Mouse (Mus musculus) small intestine, adult 2 months (tissue): ENCODE results near the gene Fam213b. TPM values are rescaled to one million over a fixed set of nuclear protein-coding genes. Genes with fewer than 3 reads are reported as not detected.

Source experiments
- H3K27ac ChIP-seq: fragments of 200-500 bp; 2 replicates; pipeline ENCODE4 v1.5.1; 2012; ENCODE audit warnings: low read depth, low read length, control low read depth, inconsistent platforms; ENCODE audit not compliant: insufficient read depth
- H3K27me3 ChIP-seq: fragments of 200-500 bp; 2 replicates; pipeline ENCODE4 v1.6.1; 2012; ENCODE audit warnings: mild to moderate bottlenecking, moderate library complexity, low read length, inconsistent platforms; ENCODE audit not compliant: control insufficient read depth, insufficient read depth
- H3K36me3 ChIP-seq: fragments of 200-500 bp; 2 replicates; pipeline ENCODE4 v1.6.1; 2012; ENCODE audit warnings: mild to moderate bottlenecking, low read length, control low read depth, inconsistent platforms; ENCODE audit not compliant: control insufficient read depth, insufficient read depth
- H3K4me1 ChIP-seq: fragments of 200-500 bp; 2 replicates; pipeline ENCODE4 v1.6.1; 2012; ENCODE audit warnings: low read length, inconsistent platforms, mixed read lengths; ENCODE audit not compliant: control insufficient read depth, insufficient read depth, insufficient read length
- H3K4me3 ChIP-seq: fragments of 200-500 bp; 2 replicates; pipeline ENCODE4 v1.5.1; 2012; ENCODE audit warnings: low read depth, mild to moderate bottlenecking, control low read depth, inconsistent platforms, low read length, moderate library complexity
- CTCF ChIP-seq: fragments of 200-500 bp; IDR thresholded peaks from 2 replicates; pipeline ENCODE4 v1.5.1; 2012; ENCODE audit warnings: low read depth, mild to moderate bottlenecking, control low read depth, inconsistent platforms, low read length, moderate library complexity, mixed read lengths; ENCODE audit not compliant: insufficient replicate concordance, insufficient read length; ENCODE audit errors: extremely low read depth
- POLR2A ChIP-seq: fragments of 200-500 bp; IDR thresholded peaks from 2 replicates; pipeline ENCODE4 v1.6.1; 2012; ENCODE audit warnings: low read depth, mild to moderate bottlenecking, control low read depth, inconsistent platforms, low read length, moderate library complexity
- WGBS: fragments of 180-500 bp; shearing (Covaris S2); methylation state at CpG from one replicate; pipeline ENCODE4 v1.1.7; 2018; 5-methylcytosine and 5-hydroxymethylcytosine counted together
- polyA plus RNA-seq: library from polyadenylated mRNA; depleted of rRNA; stranded (reverse); fragments of >200 nt; gene quantifications from 2 replicates; pipeline ENCODE4 v1.2.3, GENCODE M21; 2012; rRNA removed

The Fam213b gene
- polyA plus RNA-seq: 78.7 and 197 TPM in 2 replicates

DNA sequence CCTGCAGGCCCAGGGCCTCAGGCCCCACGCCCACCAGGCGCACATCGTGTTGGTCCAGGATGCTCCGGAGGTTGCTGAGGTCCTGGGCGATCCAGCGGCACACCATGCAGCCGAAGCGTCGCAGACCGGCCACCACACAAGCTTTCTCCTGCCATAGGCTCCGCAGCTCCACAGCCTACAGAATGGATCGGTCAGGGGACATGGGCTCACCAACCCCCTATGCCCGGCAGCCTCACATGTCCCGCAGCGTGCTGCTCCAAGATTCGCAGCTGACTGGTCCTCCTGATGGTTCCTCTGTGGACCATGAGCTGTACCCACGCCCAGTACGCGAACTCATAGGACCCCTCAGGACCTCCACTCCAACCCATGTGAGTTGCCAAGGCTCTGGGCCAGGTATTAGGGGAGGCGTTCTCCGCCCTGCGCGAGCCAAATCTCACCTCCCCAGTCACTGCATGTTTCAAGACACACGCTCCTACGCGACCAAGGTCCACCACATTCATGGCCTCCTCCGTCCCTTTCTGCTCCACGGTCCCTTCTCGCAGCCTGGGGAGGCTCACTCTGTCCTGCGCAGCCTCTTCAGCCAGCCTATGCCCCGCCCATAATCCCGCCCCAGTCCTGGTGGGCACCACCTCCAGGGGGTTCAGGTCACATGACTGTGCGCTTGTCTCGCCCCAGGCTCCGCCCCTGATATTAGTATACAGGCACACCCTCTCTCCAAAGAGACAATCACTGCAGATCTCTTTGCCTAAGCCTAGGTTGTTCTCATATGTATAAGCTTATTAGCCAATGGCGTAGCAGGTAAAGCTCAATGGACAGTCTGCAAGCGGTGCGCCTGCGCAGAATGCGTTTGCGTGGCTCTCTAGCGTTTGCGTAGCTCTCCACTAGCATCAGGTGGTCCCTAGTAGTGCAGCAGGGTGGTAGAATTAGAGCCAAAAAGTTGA is at the start of gene Fam213b:
Gene Fam213b (minus strand): TSS at position 630 of the 941 bp plus-strand sequence.
- WGBS: 3% methylated on average over 43 of the region's 43 CpGs
- Histone ChIP-seq H3K27me3 (no peaks in the 10 kb centered on the region), H3K4me1 (peaks cover 21% of the 10 kb centered on the region), H3K27ac (peak within 1 kb of the TSS; percentile 55), H3K36me3 (peaks cover 17% of the 10 kb centered on the region), H3K4me3 (peak within 1 kb of the TSS; percentile 73)
- no peak for TF ChIP-seq CTCF
- TF ChIP-seq POLR2A: peak; percentile 87

DNA sequence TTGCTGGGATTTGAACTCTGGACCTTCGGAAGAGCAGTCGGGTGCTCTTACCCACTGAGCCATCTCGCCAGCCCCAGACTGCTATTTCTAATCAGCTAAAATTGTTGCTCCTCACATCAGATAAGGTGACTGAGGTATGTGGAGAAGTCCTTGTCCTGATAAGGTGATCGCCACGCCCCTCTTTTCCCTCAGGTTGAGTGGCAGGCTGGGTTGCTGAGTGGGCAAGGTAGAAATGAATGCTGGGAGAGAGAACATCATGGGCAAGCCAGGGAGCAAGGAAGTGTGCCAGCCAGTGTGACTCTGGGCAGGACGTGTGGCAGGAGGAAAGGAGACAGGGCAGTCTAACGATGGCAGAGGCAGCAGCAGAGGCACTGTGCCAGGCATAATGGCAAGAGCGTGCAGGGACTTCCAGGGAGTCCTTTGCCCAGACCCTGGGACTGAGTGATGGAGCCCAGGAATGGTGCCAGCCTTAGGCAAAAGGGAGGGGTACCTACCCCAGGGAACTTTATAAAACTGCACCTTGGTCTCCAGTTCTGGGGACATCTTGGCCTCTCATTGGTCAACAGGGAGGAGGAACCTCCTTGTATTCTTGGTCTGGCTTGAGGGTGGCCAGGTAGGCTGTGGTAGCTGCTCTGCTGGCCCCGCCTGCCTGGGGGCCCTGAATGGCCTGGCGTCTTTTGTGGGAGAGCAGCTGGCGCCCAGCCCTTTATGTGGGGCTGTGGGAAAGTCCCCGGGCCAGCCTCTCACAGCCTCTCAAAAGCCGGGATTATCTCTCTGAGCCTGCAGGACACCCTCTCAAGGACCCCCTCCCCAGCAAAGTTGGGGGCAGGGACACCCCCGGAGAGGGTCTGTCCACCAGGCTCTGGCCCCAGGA is 49.4 kb upstream of the Fam213b start:
- Histone ChIP-seq H3K4me3 (no peak overlapping the region), H3K27ac (no peak overlapping the region), H3K36me3 (no peaks in the 10 kb centered on the region), H3K27me3 (peaks cover 29% of the 10 kb centered on the region), H3K4me1 (peaks cover 12% of the 10 kb centered on the region; the same call in 1 of the 2 replicates)
- no peak for TF ChIP-seq CTCF
- TF ChIP-seq POLR2A: no peak
- 22% methylated on average over 14 of the region's 14 CpGs for WGBS

DNA sequence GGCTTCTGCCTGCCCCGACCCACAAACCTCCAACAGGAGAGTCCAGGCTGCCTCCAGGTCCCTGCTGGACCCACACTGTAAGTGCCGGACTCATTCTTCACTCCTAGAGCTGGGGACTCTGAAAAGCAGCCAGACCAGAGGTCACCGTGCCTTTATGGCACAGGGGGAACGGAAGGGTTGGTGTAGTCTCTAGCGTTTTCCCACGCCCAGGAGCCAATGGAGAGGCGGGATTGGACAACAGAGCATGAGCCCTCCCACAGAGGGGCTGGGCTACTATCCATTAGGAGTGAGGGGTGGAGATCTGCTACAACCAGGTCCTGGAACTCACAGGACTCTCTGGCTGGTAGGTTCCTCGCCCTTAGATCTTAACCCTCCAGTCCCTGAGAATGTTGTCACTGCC is 47.4 kb upstream of the Fam213b start:
- no peaks in the 10 kb centered on the region for H3K36me3 ChIP-seq
- peak overlapping the region; percentile 47 for H3K4me3 ChIP-seq
- 10% methylated on average over 8 of the region's 8 CpGs for WGBS
- H3K27ac ChIP-seq: 0 out of 2 replicates have a peak overlapping the region, but pooled peaks have one; percentile 57
- peak; percentile 13; the same call in 1 of the 2 replicates for TF ChIP-seq CTCF
- peak; percentile 78; the same call in 1 of the 2 replicates for TF ChIP-seq POLR2A
- peaks cover 19% of the 10 kb centered on the region; the same call in 1 of the 2 replicates for H3K27me3 ChIP-seq
- peaks cover 14% of the 10 kb centered on the region; the same call in 1 of the 2 replicates for H3K4me1 ChIP-seq

DNA sequence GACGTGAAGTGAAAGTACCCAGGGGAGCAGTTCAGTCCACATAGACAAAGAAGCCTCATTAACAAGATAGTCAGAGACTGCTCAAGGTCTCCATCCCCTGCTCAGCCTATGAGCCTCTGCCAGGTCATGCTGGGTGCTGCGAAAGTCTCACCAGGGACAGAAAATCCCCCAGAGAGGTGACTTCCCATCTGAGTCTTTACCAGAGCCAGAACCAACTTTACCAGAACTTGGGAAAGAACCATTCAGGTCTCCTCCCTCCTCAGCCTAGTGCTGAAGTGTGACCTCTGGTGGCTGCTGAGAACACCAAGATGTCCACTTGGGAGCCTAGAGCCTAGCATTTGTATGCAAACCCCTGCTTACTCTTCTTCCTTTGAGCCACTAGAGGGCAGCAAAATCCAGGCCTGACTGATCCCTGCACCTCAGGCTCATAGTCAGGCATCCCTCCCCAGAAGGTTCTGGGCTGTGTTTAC is 45.2 kb upstream of the Fam213b start:
- 0 out of 2 replicates have a peak, but pooled peaks cover 8% of the 10 kb centered on the region for H3K27me3 ChIP-seq
- peaks cover 14% of the 10 kb centered on the region; the same call in 1 of the 2 replicates for H3K4me1 ChIP-seq
- no peaks in the 10 kb centered on the region for H3K36me3 ChIP-seq
- no peak overlapping the region for H3K27ac ChIP-seq
- no peak overlapping the region for H3K4me3 ChIP-seq
- TF ChIP-seq CTCF: peak; percentile 98; the same call in 1 of the 2 replicates
- TF ChIP-seq POLR2A: no peak
- 22% methylated on average over 2 of the region's 2 CpGs for WGBS

DNA sequence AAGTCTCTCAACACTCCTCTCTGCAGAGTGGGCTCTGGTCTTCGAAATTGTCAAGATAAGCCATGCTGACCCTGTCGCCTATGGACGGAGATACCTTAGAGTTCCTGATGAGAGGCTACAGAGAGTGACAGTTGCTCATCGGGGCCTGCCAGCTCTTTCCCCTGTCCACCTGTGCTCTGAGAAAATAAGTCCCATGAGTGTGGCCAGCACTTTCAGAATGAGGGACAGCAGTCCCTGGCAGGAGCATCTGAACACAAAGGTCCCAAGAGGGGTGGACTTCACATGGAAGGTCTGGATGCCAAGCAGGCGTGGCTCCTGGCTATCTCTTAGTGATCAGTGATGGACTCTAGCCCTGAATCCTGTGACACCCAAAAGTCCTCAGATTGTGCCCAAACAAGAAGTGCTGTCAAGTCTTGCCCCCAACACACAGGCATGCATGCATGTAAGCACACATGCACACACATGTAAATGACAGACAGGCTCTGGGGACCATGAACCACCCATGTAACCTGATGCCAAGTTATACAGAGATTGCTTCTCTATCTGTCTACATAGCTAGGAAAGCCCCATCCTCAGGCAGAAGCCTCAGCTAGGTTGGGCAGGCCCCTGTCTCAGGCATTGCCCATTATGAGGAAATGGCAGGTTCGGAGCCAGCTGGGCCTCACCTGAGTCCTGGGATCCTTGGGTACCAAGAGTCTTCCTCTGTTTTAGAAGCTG is 44.5 kb upstream of the Fam213b start:
- Histone ChIP-seq H3K4me1 (peaks cover 14% of the 10 kb centered on the region; the same call in 1 of the 2 replicates), H3K36me3 (no peaks in the 10 kb centered on the region), H3K4me3 (no peak overlapping the region), H3K27ac (no peak overlapping the region), H3K27me3 (0 out of 2 replicates have a peak, but pooled peaks cover 1% of the 10 kb centered on the region)
- 88% methylated on average over 6 of the region's 6 CpGs for WGBS
- TF ChIP-seq CTCF (no peak), POLR2A (no peak)

DNA sequence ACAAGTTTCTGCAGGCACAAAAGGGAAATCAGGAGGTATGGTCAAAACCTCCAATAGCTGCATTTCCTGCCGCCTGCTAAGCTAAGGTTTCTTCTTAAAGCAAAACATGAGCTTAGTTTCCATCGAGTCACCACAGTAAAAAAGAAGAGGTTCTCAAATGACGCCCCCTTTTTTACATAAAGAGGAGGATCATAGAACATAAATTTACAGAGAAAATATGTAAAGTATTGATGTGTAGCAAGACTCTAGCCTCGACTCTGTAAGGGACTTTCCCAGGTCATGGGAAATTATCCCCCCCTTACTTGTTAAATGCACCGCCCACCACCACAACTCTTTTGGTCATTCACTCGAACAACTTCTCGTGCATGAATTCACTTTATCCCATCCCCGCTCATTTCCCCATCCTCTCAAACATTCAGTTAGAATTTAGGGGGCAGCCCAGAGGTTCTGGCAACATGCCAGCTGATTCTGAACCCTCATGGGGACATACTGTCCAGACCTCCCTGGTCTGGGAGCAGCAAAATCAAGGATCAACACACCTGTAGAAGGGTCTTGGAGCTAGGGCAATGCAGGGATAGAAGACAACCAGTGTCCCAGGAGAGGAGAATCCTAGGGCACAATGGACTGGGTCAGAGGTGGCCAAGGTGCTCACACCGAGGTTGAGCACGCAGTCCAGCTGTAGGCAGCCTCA is 43.8 kb upstream of the Fam213b start:
- Histone ChIP-seq H3K27me3 (no peaks in the 10 kb centered on the region), H3K36me3 (no peaks in the 10 kb centered on the region), H3K4me3 (no peak overlapping the region), H3K27ac (no peak overlapping the region), H3K4me1 (peaks cover 11% of the 10 kb centered on the region; the same call in 1 of the 2 replicates)
- 74% methylated on average over 10 of the region's 10 CpGs for WGBS
- TF ChIP-seq CTCF: no peak
- TF ChIP-seq POLR2A: no peak
